Mouse (Mus musculus): ENCODE results near the gene Sh3kbp1. TPM values are rescaled to one million over a fixed set of nuclear protein-coding genes. Genes with fewer than 3 reads are reported as not detected.

Sh3kbp1 gene
- total and polyA plus RNA-seq, 3 experiments, result 45.4 to 85.8 (median 48.2) TPM

GRCm38 (mm10) chrX:159693126-159693525 is 66.1 kb downstream of the Sh3kbp1 start:
- dilution Hi-C loops (cut with MboI; ENCODE audit: extremely low pct_ligation_motif_present, extremely low pct_unique_long_range_greater_than_20kb, low sequenced_read_pairs) (no loop called here), in situ Hi-C loops (cut with MboI; ENCODE audit: low pct_ligation_motif_present, low pct_unique_long_range_greater_than_20kb, low sequenced_read_pairs) (no loop called here)
- Histone ChIP-seq H3K79me2 (replicated peaks; ENCODE audit: control insufficient read depth, extremely low read depth, insufficient read depth, poor library complexity, severe bottlenecking) (no peaks in the 10 kb centered on the region), H3K36me3 (replicated peaks in 1 of 2; ENCODE audit: control insufficient read depth in 1 of 2, insufficient read depth in 1 of 2, low read length in 1 of 2) (no peaks in the 10 kb centered on the region), H3K27ac (ENCODE audit: insufficient read depth, low read depth) (no peak overlapping the region), H3K4me1 (ENCODE audit: control insufficient read depth in 1 of 2, insufficient read depth in 2 of 2) (peaks cover 2 to 17% of the 10 kb centered on the region in 2 experiments; a peak in 2 of 4 replicates), H3K9ac (ENCODE audit: insufficient read depth, low read depth) (no peak overlapping the region), H3K27me3 (replicated peaks) (no peaks in the 10 kb centered on the region), H3K9me3 (replicated peaks; ENCODE audit: low read length) (no peaks in the 10 kb centered on the region), H3K4me3 (replicated peaks in 1 of 3; ENCODE audit: low read depth in 2 of 3, low read length in 2 of 3, poor library complexity in 1 of 3) (no peak overlapping the region), H3K4me2 (ENCODE audit: insufficient read depth, low read depth, poor library complexity, severe bottlenecking) (no peak overlapping the region)
- no peak for DNase-seq (ENCODE audit: extremely low read depth)
- TF ChIP-seq SIN3A (IDR thresholded peaks at IDR 0.05; ENCODE audit: low read length) (no peak), HCFC1 (IDR thresholded peaks at IDR 0.05; ENCODE audit: low read depth, low read length) (no peak), MAX (IDR thresholded peaks at IDR 0.05; ENCODE audit: low read length) (no peak), ZKSCAN1 (IDR thresholded peaks at IDR 0.05; ENCODE audit: borderline replicate concordance, low read depth, low read length) (no peak), CHD1 (IDR thresholded peaks at IDR 0.05; ENCODE audit: low read depth, low read length) (no peak), NRF1 (IDR thresholded peaks at IDR 0.05; ENCODE audit: low read depth, low read length) (no peak), CHD2 (IDR thresholded peaks at IDR 0.05; ENCODE audit: low read length) (no peak), RAD21 (IDR thresholded peaks at IDR 0.05; ENCODE audit: low read depth, low read length) (no peak), PAX5 (IDR thresholded peaks at IDR 0.05; ENCODE audit: low read length) (no peak), UBTF (IDR thresholded peaks at IDR 0.05; ENCODE audit: low read depth, low read length) (no peak), TCF12 (IDR thresholded peaks at IDR 0.05; ENCODE audit: low read depth, low read length) (no peak), POLR2AphosphoS2 (IDR thresholded peaks at IDR 0.05; ENCODE audit: low read depth, low read length) (no peak), MAZ (IDR thresholded peaks at IDR 0.05; ENCODE audit: low read depth, low read length) (no peak)

- TF ChIP-seq SMC3 (IDR thresholded peaks at IDR 0.05; ENCODE audit: low read depth, low read length), result no peak
- no peak for TF ChIP-seq SIN3A (IDR thresholded peaks at IDR 0.05; ENCODE audit: low read length)
- no peak for TF ChIP-seq MEF2A (IDR thresholded peaks at IDR 0.05; ENCODE audit: borderline replicate concordance, low read depth, low read length)
- no peak for TF ChIP-seq KAT2A (IDR thresholded peaks at IDR 0.05; ENCODE audit: insufficient replicate concordance, low read length)
- TF ChIP-seq ETS1 (conservative IDR thresholded peaks at IDR 0.05; ENCODE audit: low read depth, low read length), result no peak
- no peak for TF ChIP-seq ELF1 (IDR thresholded peaks at IDR 0.05; ENCODE audit: low read depth, low read length)
- TF ChIP-seq E2F4 (IDR thresholded peaks at IDR 0.05; ENCODE audit: insufficient replicate concordance, low read depth, low read length), result no peak
- TF ChIP-seq NELFE (IDR thresholded peaks at IDR 0.05; ENCODE audit: low read depth, low read length), result no peak
- no peak for TF ChIP-seq ZKSCAN1 (IDR thresholded peaks at IDR 0.05; ENCODE audit: borderline replicate concordance, low read depth, low read length)
- no peak for TF ChIP-seq CTCF (conservative IDR thresholded peaks at IDR 0.05 in 1 of 2, IDR thresholded peaks at IDR 0.05 in 1 of 2; ENCODE audit: low read depth in 2 of 2, low read length in 2 of 2)
- no peak for TF ChIP-seq TCF12 (IDR thresholded peaks at IDR 0.05; ENCODE audit: low read depth, low read length)
- no peak for TF ChIP-seq CHD2 (IDR thresholded peaks at IDR 0.05; ENCODE audit: low read length)
- TF ChIP-seq MAX (IDR thresholded peaks at IDR 0.05; ENCODE audit: low read length), result no peak
- no peak for TF ChIP-seq IRF4 (IDR thresholded peaks at IDR 0.05; ENCODE audit: low read depth, low read length)
- TF ChIP-seq USF2 (conservative IDR thresholded peaks at IDR 0.05; ENCODE audit: low read depth, low read length), result no peak
- TF ChIP-seq ZMIZ1 (IDR thresholded peaks at IDR 0.05; ENCODE audit: low read depth, low read length), result no peak
- TF ChIP-seq PAX5 (IDR thresholded peaks at IDR 0.05; ENCODE audit: low read length), result no peak
- TF ChIP-seq RCOR1 (conservative IDR thresholded peaks at IDR 0.05; ENCODE audit: low read depth, low read length), result no peak
- no peak for TF ChIP-seq RAD21 (IDR thresholded peaks at IDR 0.05; ENCODE audit: low read depth, low read length)
- TF ChIP-seq NRF1 (IDR thresholded peaks at IDR 0.05; ENCODE audit: low read depth, low read length), result no peak
- Histone ChIP-seq H3K27ac (ENCODE audit: insufficient read depth, low read depth) (peak overlapping the region; percentile 57), H3K9ac (ENCODE audit: insufficient read depth, low read depth) (peak overlapping the region; percentile 30; the same call in 1 of the 2 replicates), H3K4me1 (ENCODE audit: control insufficient read depth in 1 of 2, insufficient read depth in 2 of 2) (peaks cover 2 to 23% of the 10 kb centered on the region in 2 experiments; a peak in 2 of 4 replicates), H3K4me2 (ENCODE audit: insufficient read depth, low read depth, poor library complexity, severe bottlenecking) (peak overlapping the region; percentile 88), H3K9me3 (replicated peaks; ENCODE audit: low read length) (no peaks in the 10 kb centered on the region), H3K79me2 (replicated peaks; ENCODE audit: control insufficient read depth, extremely low read depth, insufficient read depth, poor library complexity, severe bottlenecking) (0 out of 2 replicates have a peak, but pooled peaks cover 3% of the 10 kb centered on the region), H3K4me3 (replicated peaks in 1 of 3; ENCODE audit: low read depth in 2 of 3, low read length in 2 of 3, poor library complexity in 1 of 3) (peak overlapping the region in 2 of 3 experiments; percentile 9 to 39), H3K36me3 (replicated peaks in 1 of 2; ENCODE audit: control insufficient read depth in 1 of 2, insufficient read depth in 1 of 2, low read length in 1 of 2) (no peaks in the 10 kb centered on the region), H3K27me3 (replicated peaks) (no peaks in the 10 kb centered on the region)
- dilution Hi-C loops (cut with MboI; ENCODE audit: extremely low pct_ligation_motif_present, extremely low pct_unique_long_range_greater_than_20kb, low sequenced_read_pairs) (no loop called here), in situ Hi-C loops (cut with MboI; ENCODE audit: low pct_ligation_motif_present, low pct_unique_long_range_greater_than_20kb, low sequenced_read_pairs) (no loop called here)
- no peak for DNase-seq (ENCODE audit: extremely low read depth)
These were observed 69.5 kb downstream of the Sh3kbp1 start for GRCm38 (mm10) chrX:159696545-159696944.
